Mouse (Mus musculus) liver, embryonic 14.5 days (tissue): ENCODE results near the gene Gdf15.

Experiments
- CTCF ChIP-seq: IDR thresholded peaks from 2 replicates; pipeline ENCODE4 v1.5.1; 2016; ENCODE audit warnings: antibody characterized with exemption, low read depth, control low read depth
- EP300 ChIP-seq: IDR thresholded peaks from 2 replicates; pipeline ENCODE4 v1.6.1; 2016; ENCODE audit warnings: antibody characterized with exemption, low read depth

GRCm38 (mm10) chr8:70600473-70601270, 31.6 kb downstream of the Gdf15 start:
- no peak for TF ChIP-seq CTCF
- no peak for TF ChIP-seq EP300
